Mouse (Mus musculus) MEL-GATA-1-ER (cell line): ENCODE data around the gene Gm21987.
"Not testable (repeated sequence)": the region's sequence is repeated elsewhere in the genome, so short reads cannot be mapped to it uniquely, and the experiment has no call there.

Experiments
- DNase-seq: peaks from one replicate; pipeline ENCODE4 v3.0.0-alpha.2; 2012; ENCODE audit warnings: low read depth; ENCODE audit errors: extremely low read depth

Gene Gm21987

GRCm38 (mm10) chr16:38346529-38347325 lies at the start of gene Gm21987, which contains the start of gene Cox17:
TSS of gene Gm21987 (plus strand) at chr16:38347040.
TSS of gene Cox17 (plus strand) at chr16:38346991.
- peak; percentile 90 for DNase-seq

GRCm38 (mm10) chr16:38298410-38298809 lies 48.4 kb upstream of the Gm21987 start:
- DNase-seq, result no peak

GRCm38 (mm10) chr16:38302367-38302766 lies 44.5 kb upstream of the Gm21987 start:
- DNase-seq, result no peak

- no peak for DNase-seq
Observed at GRCm38 (mm10) chr16:38304460-38305194, 42.2 kb upstream of the Gm21987 start.

GRCm38 (mm10) chr16:38306571-38307220 lies 40.1 kb upstream of the Gm21987 start:
- no peak for DNase-seq

- DNase-seq, result no peak
Observed at GRCm38 (mm10) chr16:38307221-38307605, 39.6 kb upstream of the Gm21987 start.

GRCm38 (mm10) chr16:38307651-38308050 lies 39.2 kb upstream of the Gm21987 start:
- no peak for DNase-seq

- DNase-seq, result no peak
Observed at GRCm38 (mm10) chr16:38308195-38308594, 38.6 kb upstream of the Gm21987 start.

GRCm38 (mm10) chr16:38318492-38318891 lies 28.3 kb upstream of the Gm21987 start:
- DNase-seq, result no peak

- DNase-seq, result no peak
Observed at GRCm38 (mm10) chr16:38319087-38319486, 27.8 kb upstream of the Gm21987 start.

GRCm38 (mm10) chr16:38321452-38321935 lies 25.3 kb upstream of the Gm21987 start:
- DNase-seq, result peak; percentile 65

GRCm38 (mm10) chr16:38324311-38324710 lies 22.5 kb upstream of the Gm21987 start:
- DNase-seq, result no peak

GRCm38 (mm10) chr16:38326778-38327397 lies 20.0 kb upstream of the Gm21987 start:
- DNase-seq, result no peak

GRCm38 (mm10) chr16:38329340-38329739 lies 17.5 kb upstream of the Gm21987 start:
- DNase-seq, result no peak

GRCm38 (mm10) chr16:38334431-38334830 lies 12.4 kb upstream of the Gm21987 start:
- no peak for DNase-seq

GRCm38 (mm10) chr16:38338077-38338476 lies 8.8 kb upstream of the Gm21987 start:
- not testable (repeated sequence) for DNase-seq

- no peak for DNase-seq
Observed at GRCm38 (mm10) chr16:38341396-38342324, 5.2 kb upstream of the Gm21987 start, which contains the start of gene Maats1. TSS of gene Maats1 (minus strand) at chr16:38342143.

- peak; percentile 54 for DNase-seq
Observed at GRCm38 (mm10) chr16:38344941-38345725, 1.7 kb upstream of the Gm21987 start.

- no peak for DNase-seq
Observed at GRCm38 (mm10) chr16:38347588-38347987, 748 bp downstream of the Gm21987 start.
